Mouse (Mus musculus) forebrain, embryonic 14.5 days (tissue): ENCODE data around the gene Gm10837. TPM values are rescaled to one million over a fixed set of nuclear protein-coding genes. Genes with fewer than 3 reads are reported as not detected.

Experiments
- ATAC-seq: fragments of 200-750 bp; cut with Nextera tagmentation; 2 replicates; pipeline ENCODE4 v1.8.0; 2017; ENCODE audit warnings: mild to moderate bottlenecking, moderate library complexity
- DNase-seq: peaks from one replicate; pipeline ENCODE4 v3.0.0-alpha.2; 2015; ENCODE audit warnings: low spot score
- H3K27ac ChIP-seq: fragments of 300-500 bp; sonication (generic); 2 replicates; pipeline ENCODE4 v1.5.1; 2014; ENCODE audit warnings: low read depth, mild to moderate bottlenecking, control low read depth, low read length, moderate library complexity
- H3K27me3 ChIP-seq: fragments of 300-500 bp; sonication (generic); replicated peaks from 2 replicates; pipeline ENCODE4 v1.6.1; 2014; ENCODE audit warnings: low read length, control low read depth, mixed read lengths; ENCODE audit not compliant: control insufficient read depth, insufficient read depth
- H3K36me3 ChIP-seq: fragments of 300-500 bp; sonication (generic); 2 replicates; pipeline ENCODE4 v1.6.1; 2014; ENCODE audit warnings: low read length, control low read depth; ENCODE audit not compliant: control insufficient read depth, insufficient read depth
- H3K4me1 ChIP-seq: fragments of 300-500 bp; sonication (generic); 2 replicates; pipeline ENCODE4 v1.6.1; 2014; ENCODE audit warnings: antibody characterized with exemption, low read length, control low read depth; ENCODE audit not compliant: control insufficient read depth, insufficient read depth
- H3K4me2 ChIP-seq: fragments of 300-500 bp; sonication (generic); 2 replicates; pipeline ENCODE4 v1.6.1; 2014; ENCODE audit warnings: mild to moderate bottlenecking, control low read depth, low read length
- H3K4me3 ChIP-seq: fragments of 300-500 bp; sonication (generic); 2 replicates; pipeline ENCODE4 v1.5.1; 2014; ENCODE audit warnings: low read depth, low read length, control low read depth
- H3K9ac ChIP-seq: fragments of 300-500 bp; sonication (generic); 2 replicates; pipeline ENCODE4 v1.6.1; 2014; ENCODE audit warnings: mild to moderate bottlenecking, low read length, control low read depth, moderate library complexity
- H3K9me3 ChIP-seq: fragments of 300-500 bp; sonication (generic); replicated peaks from 2 replicates; pipeline ENCODE4 v1.6.1; 2016; ENCODE audit warnings: low read length, control low read depth, mixed read lengths; ENCODE audit not compliant: control insufficient read depth
- WGBS: fragments of 180-500 bp; shearing (Covaris S2); extraction: QIAGEN DNeasy Blood & Tissue Kit; methylation state at CpG from one replicate; pipeline ENCODE4 v1.1.7; 2014; 5-methylcytosine and 5-hydroxymethylcytosine counted together
- polyA plus RNA-seq: library from polyadenylated mRNA; unstranded; fragments of >200 nt; fragmentation: Nextera tagmentation; extraction: Ambion mirVana; gene quantifications from 2 replicates; pipeline ENCODE4 v1.2.1, GENCODE M21; 2014

Gene Gm10837
- 0.32 and 0.55 TPM in 2 replicates for polyA plus RNA-seq

DNA sequence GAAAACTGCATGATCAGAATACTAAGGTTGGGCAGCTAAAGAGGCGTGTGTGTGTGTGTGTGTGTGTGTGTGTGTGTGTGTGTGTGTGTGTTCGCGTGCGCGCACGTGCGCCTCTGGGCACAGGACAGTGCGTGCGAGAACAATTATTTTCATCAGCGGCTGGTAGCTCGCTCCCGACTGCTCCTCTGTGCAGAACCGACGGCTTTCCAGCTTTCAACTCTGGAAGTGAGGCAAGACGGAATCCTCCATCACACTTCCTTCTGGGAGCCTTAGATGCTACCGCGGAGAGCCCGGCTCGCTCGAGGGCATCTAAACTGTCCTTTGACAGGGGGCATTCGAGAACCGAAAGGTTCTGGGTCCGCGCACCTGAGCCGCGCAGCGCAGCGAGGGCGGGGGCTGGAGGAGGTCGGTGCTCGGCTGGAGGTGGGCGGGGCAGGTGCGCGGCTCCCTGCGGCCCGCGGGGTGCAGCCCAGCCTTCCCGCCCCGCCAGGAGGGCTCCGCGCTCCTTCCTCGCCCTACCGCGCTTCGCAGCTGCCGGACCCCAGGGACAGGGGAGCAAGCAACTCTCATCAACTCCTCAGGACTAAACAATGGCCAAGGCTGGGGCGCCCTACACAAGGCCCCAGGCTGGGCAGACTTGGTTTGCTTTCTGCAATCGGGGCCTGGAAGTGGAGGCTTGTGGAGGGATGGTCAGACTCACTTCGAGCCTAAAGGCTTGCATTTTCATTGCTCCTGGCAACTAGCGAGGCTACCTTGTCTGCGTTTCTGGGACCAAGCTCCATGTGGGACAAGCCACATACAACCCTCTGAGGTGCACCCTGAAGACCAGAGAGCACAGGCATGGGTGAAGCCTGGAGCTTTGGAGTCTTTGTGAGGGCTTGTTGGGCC is at the start of gene Gm10837:
Gm10837 (plus strand) TSS at position 146 of the 888 bp plus-strand sequence.
- 3% methylated on average over 51 of the region's 51 CpGs for WGBS
- H3K4me1 ChIP-seq, result peaks cover 3% of the 10 kb centered on the region; the same call in 1 of the 2 replicates

DNA sequence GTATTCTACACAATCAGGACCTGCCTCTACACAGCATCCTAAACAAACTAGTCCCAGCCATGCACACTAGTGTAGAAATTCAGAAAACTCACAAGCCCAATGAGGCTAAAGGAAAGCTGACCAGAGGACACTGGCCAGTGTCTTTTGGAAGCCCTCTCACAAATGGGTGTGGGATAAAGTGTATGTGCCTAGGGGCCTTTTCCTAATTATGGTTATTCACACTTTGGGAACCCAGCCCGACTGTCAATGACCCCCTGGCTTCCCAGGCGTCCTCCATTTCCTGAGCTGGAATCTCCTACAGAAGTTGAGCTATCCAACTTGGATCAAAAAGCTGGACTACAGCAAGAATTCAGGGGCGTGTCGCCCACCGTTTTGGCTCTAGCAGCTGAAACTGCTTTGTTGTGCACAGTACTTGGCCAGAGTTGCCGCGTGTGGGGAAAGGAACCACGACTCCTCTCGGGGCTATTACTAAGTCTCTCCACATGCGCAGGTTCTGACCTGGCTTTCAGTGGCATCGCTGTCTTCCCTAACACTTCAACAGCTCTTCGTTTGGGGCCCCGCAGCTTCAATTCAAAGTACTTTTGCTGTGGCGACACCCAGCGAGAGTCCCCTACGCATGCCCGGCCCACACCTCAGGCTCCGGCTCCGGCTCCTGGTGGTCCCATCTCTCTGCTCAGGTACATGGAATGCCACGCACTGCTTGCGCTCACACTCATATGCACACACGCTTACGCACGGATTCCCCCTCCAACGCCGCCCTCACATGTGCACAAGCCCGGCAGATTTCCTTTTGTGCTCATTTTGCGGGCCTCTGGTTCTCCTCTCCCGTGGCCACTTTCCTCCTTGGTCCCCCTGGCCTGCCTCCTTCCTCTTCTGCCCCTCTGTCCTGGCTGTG is 40.5 kb upstream of the Gm10837 start:
- Histone ChIP-seq H3K9me3 (no peaks in the 10 kb centered on the region), H3K27ac (peak overlapping the region; percentile 86), H3K4me1 (peaks cover 39% of the 10 kb centered on the region), H3K9ac (peak overlapping the region; percentile 67), H3K4me2 (peak overlapping the region; percentile 73), H3K27me3 (peaks cover 33% of the 10 kb centered on the region), H3K36me3 (no peaks in the 10 kb centered on the region), H3K4me3 (peak overlapping the region; percentile 39)
- 4% methylated on average over 29 of the region's 29 CpGs for WGBS
- no peak for ATAC-seq
- DNase-seq, result peak; percentile 55

More for the DNA sequence above, at the start of gene Gm10837:
- H3K9me3 ChIP-seq, result 0 out of 2 replicates have a peak, but pooled peaks cover 3% of the 10 kb centered on the region
- peak within 1 kb of the TSS; percentile 59 for H3K9ac ChIP-seq
- DNase-seq (peak; percentile 65), ATAC-seq (peak; percentile 75)
- peak within 1 kb of the TSS; percentile 24 for H3K4me3 ChIP-seq
- peaks cover 27% of the 10 kb centered on the region for H3K27me3 ChIP-seq
- H3K27ac ChIP-seq, result peak within 1 kb of the TSS; percentile 72
- peak within 1 kb of the TSS; percentile 51 for H3K4me2 ChIP-seq
- no peaks in the 10 kb centered on the region for H3K36me3 ChIP-seq

DNA sequence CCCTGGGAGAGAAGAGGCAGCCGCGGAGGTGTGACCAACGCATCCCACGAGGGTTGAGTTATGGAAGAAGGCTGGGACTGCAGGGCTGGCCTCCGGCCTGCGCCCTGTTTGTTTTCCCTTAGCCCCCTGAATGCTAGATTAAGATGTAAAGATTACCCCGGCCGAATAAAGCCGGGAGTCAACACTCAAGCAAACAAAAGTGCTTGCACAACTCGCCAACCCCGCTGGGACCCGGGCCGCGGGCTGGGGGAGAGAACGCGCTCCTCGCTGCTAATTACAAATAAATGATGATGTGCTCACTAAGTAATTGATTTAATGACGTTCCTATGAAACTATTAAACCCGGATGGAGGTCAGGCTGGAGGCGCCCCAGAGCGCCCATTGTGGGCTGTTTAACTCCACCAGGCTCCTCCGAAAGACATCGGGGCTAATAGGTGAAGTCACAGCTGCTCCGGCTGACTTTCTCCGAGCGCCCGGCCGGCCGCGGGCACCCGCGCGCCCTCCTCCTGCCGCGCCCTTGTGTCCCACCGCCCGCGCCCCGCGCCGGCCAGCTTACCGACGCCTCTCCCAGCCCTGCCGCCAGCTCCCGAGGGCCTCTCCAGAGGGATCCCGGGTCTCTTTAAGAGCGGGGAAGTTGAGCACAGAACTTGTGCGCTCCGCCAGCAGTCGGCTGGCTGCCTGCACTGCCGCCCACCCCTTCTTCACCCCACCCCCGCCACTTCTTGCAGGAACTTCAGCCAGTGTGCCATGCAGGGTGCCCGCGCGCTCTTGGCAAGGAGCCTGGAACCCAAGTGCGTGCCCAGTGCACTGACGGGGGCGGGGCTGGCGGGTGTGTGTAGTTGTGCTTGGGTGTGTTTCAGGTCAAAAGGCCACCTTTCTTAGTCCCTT is 39.6 kb upstream of the Gm10837 start, which contains the start of gene Gm5089:
Gm5089 (minus strand) TSS at position 620 of the 887 bp plus-strand sequence.
- peak within 1 kb of the TSS; percentile 73 for H3K4me2 ChIP-seq
- H3K9me3 ChIP-seq, result no peaks in the 10 kb centered on the region
- H3K36me3 ChIP-seq, result no peaks in the 10 kb centered on the region
- peak; percentile 52 for ATAC-seq
- H3K27me3 ChIP-seq, result peaks cover 38% of the 10 kb centered on the region
- peak within 1 kb of the TSS; percentile 39 for H3K4me3 ChIP-seq
- H3K9ac ChIP-seq, result peak within 1 kb of the TSS; percentile 67
- peak; percentile 71 for DNase-seq
- WGBS, result under 1% methylated on average over 55 of the region's 59 CpGs
- H3K27ac ChIP-seq, result peak within 1 kb of the TSS; percentile 86
- peaks cover 44% of the 10 kb centered on the region for H3K4me1 ChIP-seq

DNA sequence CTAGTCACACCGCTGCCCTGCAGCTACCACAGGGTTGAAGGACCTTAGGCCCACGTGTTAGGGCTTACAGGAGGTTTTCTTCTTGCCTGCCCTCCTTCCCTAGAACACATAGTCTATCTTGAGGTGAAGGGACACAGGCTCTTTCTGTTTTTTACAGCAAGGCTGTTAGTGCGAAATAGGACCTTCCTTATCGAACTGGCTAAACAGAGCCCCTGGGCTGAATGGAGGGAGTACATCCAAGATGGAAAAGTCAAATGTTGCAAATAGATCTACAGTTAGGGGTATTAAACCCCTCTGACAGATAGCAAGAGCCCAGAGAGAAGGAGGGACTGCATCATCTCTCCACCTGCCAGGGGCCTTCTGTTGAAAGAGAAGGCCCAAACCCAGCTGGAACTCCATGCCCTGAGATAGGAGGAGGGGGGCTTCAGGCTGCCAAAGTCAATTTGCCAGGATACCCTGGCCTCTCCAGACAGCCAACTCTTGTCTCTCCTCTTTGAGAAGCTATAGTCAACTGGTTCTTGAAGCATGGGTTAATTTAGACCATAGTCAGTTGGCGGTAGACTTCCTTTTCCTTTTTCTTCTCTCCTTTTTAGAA is 38.7 kb upstream of the Gm10837 start:
- peaks cover 44% of the 10 kb centered on the region for H3K4me1 ChIP-seq
- H3K4me3 ChIP-seq, result 0 out of 2 replicates have a peak overlapping the region, but pooled peaks have one; percentile 39
- DNase-seq, result no peak

DNA sequence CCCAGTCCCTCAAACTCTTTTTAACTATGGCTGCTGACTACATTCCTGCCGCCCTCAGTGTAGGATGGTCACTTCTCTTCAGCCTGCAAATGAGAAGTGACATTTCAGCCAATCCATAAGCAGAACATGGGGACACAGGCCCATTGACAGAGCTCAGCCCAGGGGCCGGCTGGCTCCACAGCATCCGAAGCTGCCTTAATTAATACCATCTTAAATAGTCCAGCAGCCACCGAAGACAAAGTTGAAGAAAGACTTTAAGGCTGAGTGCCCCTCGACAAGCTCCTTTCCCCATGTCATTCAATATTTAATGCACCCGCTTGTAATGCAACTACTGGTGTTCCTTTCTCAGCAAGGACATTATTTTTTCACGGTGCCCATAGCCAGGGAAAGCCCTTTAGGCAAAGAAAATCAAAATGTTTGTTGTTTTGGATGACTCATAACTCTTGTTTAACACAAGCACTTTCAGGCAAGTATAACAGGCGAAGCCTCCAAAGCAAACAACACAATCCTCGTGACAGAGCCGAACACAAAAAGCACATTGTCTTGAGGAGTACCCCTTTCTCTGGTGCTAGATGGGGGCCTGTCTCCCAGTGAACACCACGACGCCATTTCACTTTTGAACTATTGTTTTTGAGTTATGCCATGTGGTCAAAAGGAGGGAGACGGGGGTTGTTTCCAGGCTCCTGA is 37.5 kb upstream of the Gm10837 start:
- Histone ChIP-seq H3K9ac (peak overlapping the region; percentile 33; the same call in 1 of the 2 replicates), H3K27me3 (peaks cover 38% of the 10 kb centered on the region), H3K36me3 (no peaks in the 10 kb centered on the region), H3K4me3 (peak overlapping the region; percentile 9; the same call in 1 of the 2 replicates), H3K4me1 (peaks cover 44% of the 10 kb centered on the region), H3K27ac (peak overlapping the region; percentile 88), H3K4me2 (peak overlapping the region; percentile 48; the same call in 1 of the 2 replicates), H3K9me3 (no peaks in the 10 kb centered on the region)
- WGBS, result 5% methylated on average over 13 of the region's 13 CpGs
- peak; percentile 10; the same call in 1 of the 2 replicates for ATAC-seq
- no peak for DNase-seq

More for the DNA sequence above, 38.7 kb upstream of the Gm10837 start:
- Histone ChIP-seq H3K9ac (no peak overlapping the region), H3K36me3 (no peaks in the 10 kb centered on the region), H3K27ac (peak overlapping the region; percentile 86; the same call in 1 of the 2 replicates), H3K27me3 (peaks cover 38% of the 10 kb centered on the region), H3K9me3 (no peaks in the 10 kb centered on the region), H3K4me2 (peak overlapping the region; percentile 73)
- 53% methylated on average over 5 of the region's 5 CpGs for WGBS
- ATAC-seq, result no peak

DNA sequence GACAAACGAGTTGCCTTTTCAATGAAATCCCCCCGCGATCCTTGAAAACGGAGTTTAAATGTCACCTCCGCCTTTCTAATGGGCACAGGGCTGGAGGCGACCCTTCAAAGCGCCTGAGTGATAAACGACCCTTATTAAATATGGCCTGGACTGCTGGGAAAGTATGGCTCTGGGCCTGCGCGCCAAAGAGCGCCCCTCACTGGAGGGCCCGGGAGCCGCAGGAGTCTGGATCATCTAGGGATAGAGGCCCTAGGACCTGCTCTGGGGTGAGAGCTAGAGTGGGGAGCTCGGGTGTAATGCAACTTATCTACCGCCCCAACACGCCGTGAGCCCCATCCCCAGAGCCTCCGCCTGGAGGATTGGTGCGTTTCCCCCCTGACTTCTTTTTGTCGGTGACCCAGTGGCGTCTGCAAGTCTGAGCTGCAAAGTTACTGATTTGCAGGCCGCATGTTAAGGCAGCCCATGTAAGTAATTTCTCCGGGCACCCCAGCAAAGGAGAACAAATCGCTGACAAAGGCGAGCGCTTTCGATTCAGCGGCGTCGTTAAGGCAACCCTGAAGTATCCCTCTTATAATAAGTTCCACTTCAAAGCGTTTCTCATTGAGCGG is 36.9 kb upstream of the Gm10837 start:
- peaks cover 44% of the 10 kb centered on the region for H3K4me1 ChIP-seq
- H3K27me3 ChIP-seq, result peaks cover 37% of the 10 kb centered on the region
- peak overlapping the region; percentile 88 for H3K27ac ChIP-seq
- no peaks in the 10 kb centered on the region for H3K9me3 ChIP-seq
- peak overlapping the region; percentile 48 for H3K4me2 ChIP-seq
- under 1% methylated on average over 32 of the region's 32 CpGs for WGBS
- ATAC-seq (peak; percentile 68), DNase-seq (peak; percentile 91)
- H3K9ac ChIP-seq, result peak overlapping the region; percentile 33; the same call in 1 of the 2 replicates
- peak overlapping the region; percentile 9 for H3K4me3 ChIP-seq
- H3K36me3 ChIP-seq, result no peaks in the 10 kb centered on the region
